Mouse (Mus musculus) limb, embryonic 13.5 days (tissue): ENCODE measurements around the gene V1rd19. TPM values are rescaled to one million over a fixed set of nuclear protein-coding genes. Genes with fewer than 3 reads are reported as not detected.
"Not testable (repeated sequence)": the region's sequence is repeated elsewhere in the genome, so short reads cannot be mapped to it uniquely, and the experiment has no call there.

Experiments
- ATAC-seq: fragments of 200-750 bp; cut with Nextera tagmentation; 2 replicates; pipeline ENCODE4 v1.8.0; 2017; ENCODE audit warnings: low read depth, moderate number of reproducible peaks, moderate TSS enrichment; ENCODE audit not compliant: low FRiP score
- H3K27ac ChIP-seq: fragments of 300-500 bp; sonication (generic); 2 replicates; pipeline ENCODE4 v1.5.1; 2015; ENCODE audit warnings: inconsistent platforms, mild to moderate bottlenecking, moderate library complexity
- H3K27me3 ChIP-seq: fragments of 300-500 bp; sonication (generic); 2 replicates; pipeline ENCODE4 v1.6.1; 2015; ENCODE audit warnings: mild to moderate bottlenecking, inconsistent platforms
- H3K36me3 ChIP-seq: fragments of 300-500 bp; sonication (generic); 2 replicates; pipeline ENCODE4 v1.6.1; 2015; ENCODE audit warnings: inconsistent platforms, mild to moderate bottlenecking, moderate library complexity
- H3K4me1 ChIP-seq: fragments of 300-500 bp; sonication (generic); 2 replicates; pipeline ENCODE4 v1.6.1; 2015; ENCODE audit warnings: inconsistent platforms
- H3K4me2 ChIP-seq: fragments of 300-500 bp; sonication (generic); replicated peaks from 2 replicates; pipeline ENCODE4 v1.6.1; 2015; ENCODE audit warnings: inconsistent platforms, mild to moderate bottlenecking, moderate library complexity
- H3K4me3 ChIP-seq: fragments of 300-500 bp; sonication (generic); 2 replicates; pipeline ENCODE4 v1.5.1; 2015; ENCODE audit warnings: moderate library complexity, mild to moderate bottlenecking, inconsistent platforms
- H3K9ac ChIP-seq: fragments of 300-500 bp; sonication (generic); 2 replicates; pipeline ENCODE4 v1.6.1; 2015; ENCODE audit warnings: mild to moderate bottlenecking, inconsistent platforms
- H3K9me3 ChIP-seq: fragments of 300-500 bp; sonication (generic); 2 replicates; pipeline ENCODE4 v1.6.1; 2016; ENCODE audit warnings: inconsistent platforms
- WGBS: fragments of 180-500 bp; shearing (Covaris S2); methylation state at CpG from one replicate; pipeline ENCODE4 v1.1.7; 2015; 5-methylcytosine and 5-hydroxymethylcytosine counted together
- polyA plus RNA-seq: library from polyadenylated mRNA; unstranded; fragments of >200 nt; fragmentation: Nextera tagmentation; extraction: Ambion mirVana; gene quantifications from 2 replicates; pipeline ENCODE4 v1.2.1, GENCODE M21; 2015

The V1rd19 gene
- not detected in 2 replicates for polyA plus RNA-seq

DNA sequence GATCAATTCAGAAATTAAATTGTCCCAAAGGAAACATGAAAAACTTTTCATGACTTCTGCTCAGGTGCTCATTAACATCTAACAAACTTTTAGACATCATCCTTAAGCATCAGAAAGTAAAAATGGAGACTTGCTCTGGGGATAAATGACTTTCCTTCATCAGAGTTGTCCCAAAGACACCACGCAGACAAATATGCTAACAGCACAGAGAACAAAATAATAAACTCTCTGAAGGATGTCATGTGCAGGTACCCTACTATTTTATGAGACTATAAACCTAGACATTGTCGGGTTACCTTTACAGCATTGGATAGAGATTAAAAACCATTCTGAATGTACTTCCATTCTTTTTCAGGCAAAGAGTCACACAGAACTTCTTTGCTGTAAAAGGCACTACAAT, at the start of gene V1rd19:
V1rd19 (plus strand) TSS at position 301 of the 400 bp plus-strand sequence.
- Histone ChIP-seq H3K27me3 (no peaks in the 10 kb centered on the region), H3K4me2 (no peak within 1 kb of the TSS), H3K4me3 (no peak within 1 kb of the TSS), H3K9me3 (peaks cover 8% of the 10 kb centered on the region; the same call in 1 of the 2 replicates), H3K4me1 (no peaks in the 10 kb centered on the region), H3K27ac (no peak within 1 kb of the TSS), H3K36me3 (no peaks in the 10 kb centered on the region), H3K9ac (no peak within 1 kb of the TSS)
- 70% methylated on average over 2 of the region's 2 CpGs for WGBS
- no peak for ATAC-seq

DNA sequence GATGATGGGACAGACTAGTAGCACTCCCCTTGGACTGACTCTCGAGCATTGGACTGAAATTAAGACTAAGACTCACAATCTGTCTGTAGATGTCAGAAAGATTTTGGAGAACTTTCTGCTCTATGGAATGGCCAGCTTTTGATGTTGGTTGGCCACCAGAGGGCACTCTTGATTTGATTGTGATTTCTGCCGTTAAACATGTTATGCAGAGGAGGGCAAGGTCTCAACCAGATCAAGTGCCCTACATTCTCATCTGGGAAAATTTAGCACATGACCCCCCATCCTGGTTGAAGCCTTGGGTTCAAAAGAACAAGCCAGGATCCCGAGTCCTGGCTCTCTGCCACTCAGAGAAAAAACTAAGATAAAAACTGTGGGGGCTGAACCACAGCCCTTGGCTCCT, 33.4 kb upstream of the V1rd19 start:
- not testable (repeated sequence) for H3K4me3 ChIP-seq, H3K27ac ChIP-seq, H3K4me1 ChIP-seq, H3K4me2 ChIP-seq, H3K27me3 ChIP-seq, ATAC-seq, H3K36me3 ChIP-seq, H3K9ac ChIP-seq
- H3K9me3 ChIP-seq: peaks cover 30% of the 10 kb centered on the region
- 52% methylated on average over 3 of the region's 3 CpGs for WGBS

DNA sequence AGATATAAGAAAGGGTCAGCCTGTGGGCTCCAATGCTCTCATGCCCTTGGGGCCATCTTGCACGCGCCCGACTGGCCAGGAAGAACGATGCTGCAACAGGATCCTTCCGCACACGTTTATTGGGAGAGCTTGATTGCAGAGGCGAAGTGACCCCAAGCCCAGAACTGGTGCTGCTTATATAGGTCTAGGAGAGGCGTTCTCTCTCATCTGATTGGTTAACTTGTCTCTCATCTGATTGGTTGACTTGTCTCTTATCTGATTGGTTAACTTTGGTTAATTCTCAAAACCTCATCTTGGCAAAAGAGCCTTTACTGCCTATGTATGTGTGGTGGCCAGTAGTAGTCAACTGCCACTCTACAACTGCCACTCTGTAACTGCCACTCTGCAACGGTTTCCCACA, 27.2 kb upstream of the V1rd19 start, which contains the start of gene Vmn1r181:
Vmn1r181 (plus strand) TSS at position 301 of the 400 bp plus-strand sequence.
- not testable (repeated sequence) for H3K4me2 ChIP-seq, H3K27ac ChIP-seq, H3K4me1 ChIP-seq, H3K4me3 ChIP-seq, ATAC-seq, H3K27me3 ChIP-seq, H3K36me3 ChIP-seq, H3K9ac ChIP-seq
- WGBS: 85% methylated on average over 9 of the region's 9 CpGs
- peaks cover 13% of the 10 kb centered on the region; the same call in 1 of the 2 replicates for H3K9me3 ChIP-seq

DNA sequence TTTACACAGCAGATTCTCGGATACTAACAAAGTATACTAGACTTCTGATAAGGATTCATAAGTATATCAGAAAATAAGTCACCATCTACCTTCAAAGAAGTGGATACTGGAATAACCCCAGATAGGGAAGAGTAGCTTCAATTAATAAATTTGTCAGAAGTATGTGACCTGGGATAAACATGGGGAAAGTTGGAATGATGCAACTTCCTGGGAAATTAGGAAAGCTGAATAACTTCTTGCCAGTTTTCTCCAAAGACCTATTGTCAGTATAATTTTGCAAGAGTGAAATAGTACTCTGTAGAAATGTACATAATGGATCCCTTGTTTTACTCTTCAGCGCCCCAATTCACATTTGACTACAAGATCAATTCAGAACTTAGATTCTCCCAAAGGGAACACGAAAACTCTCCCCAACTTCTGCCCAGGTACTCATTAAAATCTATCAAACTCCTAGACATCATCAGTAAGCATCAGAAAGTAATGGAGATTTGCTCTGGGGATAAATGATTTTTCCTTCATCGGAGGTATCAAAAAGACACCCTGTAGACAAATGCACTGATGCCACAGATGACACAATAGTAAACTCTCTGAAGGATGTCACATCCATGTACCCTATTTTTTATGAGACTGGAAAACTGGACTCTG, 51.3 kb downstream of the V1rd19 start, which contains the start of gene Vmn1r183:
Vmn1r183 (plus strand) TSS at position 595 of the 645 bp plus-strand sequence.
- Histone ChIP-seq H3K4me1 (no peaks in the 10 kb centered on the region), H3K36me3 (no peaks in the 10 kb centered on the region), H3K9me3 (no peaks in the 10 kb centered on the region), H3K27ac (no peak within 1 kb of the TSS), H3K4me2 (no peak within 1 kb of the TSS), H3K4me3 (no peak within 1 kb of the TSS), H3K27me3 (no peaks in the 10 kb centered on the region), H3K9ac (no peak within 1 kb of the TSS)
- 78% methylated on average over 4 of the region's 4 CpGs for WGBS
- no peak for ATAC-seq

Other genes with a start within 250 kb of the V1rd19 start
- gene Vmn1r174, start 249.4 kb upstream of the V1rd19 start, polyA plus RNA-seq: not detected in 2 replicates
- not detected in 2 replicates for gene Vmn1r175, start 191.0 kb upstream of the V1rd19 start, polyA plus RNA-seq
- gene Vmn1r176, start 164.3 kb upstream of the V1rd19 start, polyA plus RNA-seq: not detected in 2 replicates
- gene Vmn1r177, start 135.2 kb upstream of the V1rd19 start, polyA plus RNA-seq: not detected in 2 replicates
- gene Vmn1r178, start 109.7 kb upstream of the V1rd19 start, polyA plus RNA-seq: not detected in 2 replicates
- not detected in 2 replicates for gene Vmn1r179, start 74.7 kb upstream of the V1rd19 start, polyA plus RNA-seq
- gene Vmn1r180, start 51.1 kb upstream of the V1rd19 start, polyA plus RNA-seq: not detected in 2 replicates
- gene Vmn1r181, start 27.1 kb upstream of the V1rd19 start, polyA plus RNA-seq: not detected in 2 replicates
- not detected in 2 replicates for gene Vmn1r183, start 51.6 kb downstream of the V1rd19 start, polyA plus RNA-seq
- gene Zfp180, start 80.2 kb downstream of the V1rd19 start, polyA plus RNA-seq: 23.0 and 25.2 TPM in 2 replicates
- gene Zfp112, start 110.6 kb downstream of the V1rd19 start, polyA plus RNA-seq: 9.1 and 9.9 TPM in 2 replicates
- gene Zfp235, start 132.5 kb downstream of the V1rd19 start, polyA plus RNA-seq: 21.3 and 22.0 TPM in 2 replicates
- gene Zfp114, start 173.4 kb downstream of the V1rd19 start, polyA plus RNA-seq: 5.6 and 7.1 TPM in 2 replicates
- gene Zfp111, start 209.8 kb downstream of the V1rd19 start, polyA plus RNA-seq: 10.5 and 11.3 TPM in 2 replicates
- gene Zfp109, start 235.9 kb downstream of the V1rd19 start, polyA plus RNA-seq: 6.1 and 6.9 TPM in 2 replicates